Mouse (Mus musculus): ENCODE results near the gene Olfr1256. TPM values are rescaled to one million over a fixed set of nuclear protein-coding genes. Genes with fewer than 3 reads are reported as not detected.

The Olfr1256 gene
- polyA plus RNA-seq, 1 experiment from 2014 or later, result not detected

Other genes starting within 250 kb of the Olfr1256 start
- gene Olfr1246, start 248.4 kb downstream of the Olfr1256 start, polyA plus RNA-seq (2014; fragmentation: Nextera tagmentation; extraction: Ambion mirVana), result not detected in 2 replicates
- not detected in 2 replicates for gene Olfr1247, start 227.4 kb downstream of the Olfr1256 start, polyA plus RNA-seq (2014; fragmentation: Nextera tagmentation; extraction: Ambion mirVana)
- gene Olfr1248, start 223.3 kb downstream of the Olfr1256 start, polyA plus RNA-seq (2014; fragmentation: Nextera tagmentation; extraction: Ambion mirVana), result not detected in 2 replicates
- gene Olfr1249, start 206.6 kb downstream of the Olfr1256 start, polyA plus RNA-seq (2014; fragmentation: Nextera tagmentation; extraction: Ambion mirVana), result not detected in 2 replicates
- gene Olfr1250, start 180.1 kb downstream of the Olfr1256 start, polyA plus RNA-seq (2014; fragmentation: Nextera tagmentation; extraction: Ambion mirVana), result not detected in 2 replicates
- not detected in 2 replicates for gene Olfr1251, start 169.6 kb downstream of the Olfr1256 start, polyA plus RNA-seq (2014; fragmentation: Nextera tagmentation; extraction: Ambion mirVana)
- gene Olfr1252, start 116.5 kb downstream of the Olfr1256 start, polyA plus RNA-seq (2014; fragmentation: Nextera tagmentation; extraction: Ambion mirVana), result not detected in 2 replicates
- not detected in 2 replicates for gene Olfr1253, start 84.5 kb downstream of the Olfr1256 start, polyA plus RNA-seq (2014; fragmentation: Nextera tagmentation; extraction: Ambion mirVana)
- gene Olfr1254, start 47.9 kb downstream of the Olfr1256 start, polyA plus RNA-seq (2014; fragmentation: Nextera tagmentation; extraction: Ambion mirVana), result not detected in 2 replicates
- gene Olfr1255, start 29.5 kb downstream of the Olfr1256 start, polyA plus RNA-seq (2014; fragmentation: Nextera tagmentation; extraction: Ambion mirVana), result not detected in 2 replicates
- gene Olfr48, start 6.7 kb upstream of the Olfr1256 start, polyA plus RNA-seq (2014; fragmentation: Nextera tagmentation; extraction: Ambion mirVana), result not detected in 2 replicates
- not detected in 2 replicates for gene Olfr1257, start 36.9 kb upstream of the Olfr1256 start, polyA plus RNA-seq (2014; fragmentation: Nextera tagmentation; extraction: Ambion mirVana)
- gene Olfr1258, start 85.8 kb upstream of the Olfr1256 start, polyA plus RNA-seq (2014; fragmentation: Nextera tagmentation; extraction: Ambion mirVana), result not detected in 2 replicates
- not detected in 2 replicates for gene Olfr1259, start 107.1 kb upstream of the Olfr1256 start, polyA plus RNA-seq (2014; fragmentation: Nextera tagmentation; extraction: Ambion mirVana)
- not detected in 2 replicates for gene Olfr1260, start 132.8 kb upstream of the Olfr1256 start, polyA plus RNA-seq (2014; fragmentation: Nextera tagmentation; extraction: Ambion mirVana)
- not detected in 2 replicates for gene Olfr1261, start 149.7 kb upstream of the Olfr1256 start, polyA plus RNA-seq (2014; fragmentation: Nextera tagmentation; extraction: Ambion mirVana)
- not detected in 2 replicates for gene Olfr1262, start 158.6 kb upstream of the Olfr1256 start, polyA plus RNA-seq (2014; fragmentation: Nextera tagmentation; extraction: Ambion mirVana)
- gene Olfr1263, start 170.6 kb upstream of the Olfr1256 start, polyA plus RNA-seq (2014; fragmentation: Nextera tagmentation; extraction: Ambion mirVana), result not detected in 2 replicates
- gene Olfr1264, start 184.0 kb upstream of the Olfr1256 start, polyA plus RNA-seq (2014; fragmentation: Nextera tagmentation; extraction: Ambion mirVana), result not detected in 2 replicates
- gene Olfr1265, start 193.8 kb upstream of the Olfr1256 start, polyA plus RNA-seq (2014; fragmentation: Nextera tagmentation; extraction: Ambion mirVana), result not detected in 2 replicates
- not detected in 2 replicates for gene Olfr140, start 222.0 kb upstream of the Olfr1256 start, polyA plus RNA-seq (2014; fragmentation: Nextera tagmentation; extraction: Ambion mirVana)

Data from forebrain, embryonic 14.5 days (tissue).